Mouse (Mus musculus) liver, adult (tissue): ENCODE data around the gene Trp53i13.

Source experiments
- GATA4 ChIP-seq: IDR thresholded peaks from 2 replicates; pipeline ENCODE4 v1.6.1; 2014; ENCODE audit warnings: mild to moderate bottlenecking, low read length; ENCODE audit not compliant: insufficient replicate concordance

Gene Trp53i13

DNA sequence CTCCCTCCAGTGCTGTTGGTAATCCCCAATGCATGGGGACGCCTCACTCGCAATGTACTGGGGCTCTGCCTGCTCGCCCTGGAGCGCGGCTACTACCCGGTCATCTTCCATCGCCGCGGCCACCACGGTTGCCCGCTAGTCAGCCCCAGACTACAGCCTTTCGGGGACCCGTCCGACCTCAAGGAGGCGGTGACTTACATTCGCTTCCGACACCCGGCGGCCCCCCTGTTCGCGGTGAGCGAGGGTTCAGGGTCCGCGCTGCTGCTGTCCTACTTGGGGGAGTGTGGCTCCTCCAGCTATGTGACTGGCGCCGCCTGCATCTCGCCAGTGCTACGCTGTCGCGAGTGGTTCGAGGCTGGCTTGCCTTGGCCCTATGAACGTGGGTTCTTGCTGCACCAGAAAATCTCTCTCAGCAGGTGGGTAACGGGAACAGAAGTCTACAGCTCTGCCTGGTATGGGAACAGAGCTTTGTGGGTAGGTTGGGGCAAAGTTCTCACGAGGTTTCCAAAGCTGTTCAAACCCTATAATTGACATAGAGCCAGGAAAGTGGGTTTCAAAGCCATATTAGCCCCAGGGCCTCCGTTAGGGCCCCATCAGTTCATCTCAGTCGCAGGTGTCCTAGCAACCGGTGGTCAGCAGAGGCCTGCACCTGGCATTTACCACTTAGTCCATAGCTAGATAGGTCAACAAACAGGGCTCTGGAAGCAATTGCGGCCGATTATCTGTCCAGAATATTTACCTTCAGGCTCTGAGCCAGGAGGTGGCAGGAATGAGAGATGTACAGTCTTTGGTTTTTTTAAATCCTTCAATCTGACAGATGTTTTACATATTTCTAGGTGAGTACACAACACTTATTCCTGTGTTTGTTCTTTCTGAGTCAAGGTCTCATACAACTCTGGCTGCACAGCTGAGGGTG is at the start of gene Trp53i13:
Trp53i13 (minus strand) TSS at position 344 of the 916 bp plus-strand sequence.
- TF ChIP-seq GATA4: no peak

DNA sequence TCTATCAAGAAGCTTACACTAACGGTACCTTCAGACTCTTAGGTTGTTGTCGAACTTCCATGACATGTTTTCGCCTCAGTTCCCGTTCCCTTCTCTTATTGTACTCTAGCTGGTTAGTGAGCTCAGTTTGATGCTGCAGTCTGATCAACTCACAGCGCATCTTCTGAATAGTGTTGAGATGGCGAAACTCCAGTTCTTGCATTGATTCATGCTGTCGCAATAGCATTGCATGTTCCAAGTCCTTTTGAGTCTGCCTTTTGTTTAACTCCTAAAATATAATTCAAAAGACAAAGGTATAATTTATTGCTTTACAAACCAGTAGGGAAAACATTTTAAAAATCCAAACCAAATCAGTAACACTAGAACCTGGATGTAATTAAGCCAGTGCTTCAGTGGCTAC is 29.5 kb upstream of the Trp53i13 start:
- no peak for TF ChIP-seq GATA4

DNA sequence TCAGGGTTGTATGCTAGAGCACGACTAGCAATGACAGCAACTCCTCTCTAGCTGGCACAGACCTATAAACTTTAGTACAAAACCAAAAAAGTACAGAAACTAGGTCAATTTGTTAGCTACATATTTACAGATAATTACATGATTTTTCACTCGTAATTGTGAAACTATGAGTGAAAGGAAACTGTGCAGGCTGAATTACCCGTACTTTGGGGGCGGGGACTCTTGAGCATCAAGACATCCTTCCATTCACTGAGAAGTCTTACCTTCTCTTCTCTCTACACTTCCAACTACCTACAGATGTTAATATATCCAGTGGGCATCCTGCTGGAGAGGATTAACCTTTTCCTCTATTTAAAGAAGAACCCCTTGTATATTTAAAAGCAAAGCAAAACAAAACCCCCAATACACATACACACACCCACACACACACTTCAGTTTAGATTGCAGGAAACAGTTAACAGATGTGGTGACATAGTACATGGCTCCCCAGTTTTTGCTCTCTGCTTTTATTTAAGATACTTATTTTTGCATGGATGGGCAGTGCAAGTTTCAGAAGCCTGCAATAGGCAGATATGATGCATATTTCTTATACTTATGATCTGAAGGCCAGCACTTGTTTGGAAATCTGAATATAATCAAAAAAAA is 16.5 kb upstream of the Trp53i13 start:
- TF ChIP-seq GATA4: no peak

DNA sequence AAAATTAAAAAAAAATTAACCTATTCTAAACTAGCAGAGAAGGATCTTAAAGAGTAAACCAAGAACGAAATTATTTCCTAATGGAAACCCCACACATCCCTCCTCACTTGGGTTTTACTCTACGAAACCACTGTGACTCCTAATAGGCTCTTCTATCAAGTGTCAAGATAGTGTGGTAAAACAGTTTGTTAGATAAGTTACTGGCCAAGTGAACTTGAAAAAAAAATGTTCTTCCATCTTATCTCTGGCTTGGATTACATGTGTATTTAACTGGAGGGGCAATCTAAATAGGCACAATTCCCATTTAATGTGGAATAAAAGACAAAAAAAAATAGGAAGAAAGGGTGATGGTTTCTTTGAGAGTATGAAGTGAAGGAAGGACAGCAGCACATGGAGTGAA is 15.1 kb upstream of the Trp53i13 start:
- TF ChIP-seq GATA4: no peak

DNA sequence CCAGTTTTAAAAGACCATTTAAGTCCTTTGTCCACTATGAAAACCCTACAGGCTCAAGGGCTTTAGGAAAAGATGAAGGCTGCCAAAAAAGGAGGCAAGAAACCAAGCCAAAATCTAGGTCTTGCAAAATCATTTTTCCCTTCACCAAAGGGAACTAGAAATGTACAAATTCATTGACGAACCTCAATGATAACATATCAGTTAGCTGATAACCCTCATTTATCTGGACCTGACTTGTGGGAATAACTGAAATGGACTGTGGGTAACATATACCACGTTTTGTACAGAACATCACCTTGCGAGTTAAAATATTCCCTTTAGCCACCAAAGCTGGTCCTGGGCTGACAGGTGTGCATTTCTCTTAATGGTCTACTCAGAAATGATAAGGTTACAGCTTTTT is 13.9 kb upstream of the Trp53i13 start:
- TF ChIP-seq GATA4: no peak

DNA sequence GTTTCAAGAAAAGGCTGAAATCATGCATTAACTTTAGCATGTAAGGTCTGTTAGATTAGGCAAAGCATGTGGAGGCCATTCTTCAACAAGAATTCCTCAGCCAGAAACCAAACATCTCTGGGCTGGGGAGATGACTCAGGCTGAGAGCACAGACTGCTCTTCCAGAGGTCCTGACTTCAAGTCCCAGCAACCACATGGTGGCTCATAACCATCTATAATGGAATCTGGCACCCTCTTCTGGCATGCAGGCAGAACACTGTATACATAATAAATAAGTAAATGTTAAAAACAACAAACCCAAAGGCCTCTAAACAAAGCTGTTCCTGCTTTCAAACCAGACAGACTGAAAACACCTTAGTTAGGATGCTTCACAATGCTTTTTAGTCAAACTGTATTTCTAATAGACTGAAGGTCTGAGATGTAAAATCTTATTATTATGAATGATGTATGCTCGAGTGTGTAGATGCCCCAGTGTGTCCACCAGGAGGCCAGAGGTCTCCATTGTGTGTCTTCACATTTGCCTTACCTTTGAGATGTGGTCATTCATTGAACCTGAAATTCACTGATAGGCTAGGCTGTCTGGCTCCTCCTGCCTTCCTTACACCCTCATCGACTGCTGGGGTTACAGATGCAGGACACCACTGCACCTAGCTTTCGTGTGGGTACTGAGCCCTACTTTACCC is 10.2 kb upstream of the Trp53i13 start:
- TF ChIP-seq GATA4: no peak

DNA sequence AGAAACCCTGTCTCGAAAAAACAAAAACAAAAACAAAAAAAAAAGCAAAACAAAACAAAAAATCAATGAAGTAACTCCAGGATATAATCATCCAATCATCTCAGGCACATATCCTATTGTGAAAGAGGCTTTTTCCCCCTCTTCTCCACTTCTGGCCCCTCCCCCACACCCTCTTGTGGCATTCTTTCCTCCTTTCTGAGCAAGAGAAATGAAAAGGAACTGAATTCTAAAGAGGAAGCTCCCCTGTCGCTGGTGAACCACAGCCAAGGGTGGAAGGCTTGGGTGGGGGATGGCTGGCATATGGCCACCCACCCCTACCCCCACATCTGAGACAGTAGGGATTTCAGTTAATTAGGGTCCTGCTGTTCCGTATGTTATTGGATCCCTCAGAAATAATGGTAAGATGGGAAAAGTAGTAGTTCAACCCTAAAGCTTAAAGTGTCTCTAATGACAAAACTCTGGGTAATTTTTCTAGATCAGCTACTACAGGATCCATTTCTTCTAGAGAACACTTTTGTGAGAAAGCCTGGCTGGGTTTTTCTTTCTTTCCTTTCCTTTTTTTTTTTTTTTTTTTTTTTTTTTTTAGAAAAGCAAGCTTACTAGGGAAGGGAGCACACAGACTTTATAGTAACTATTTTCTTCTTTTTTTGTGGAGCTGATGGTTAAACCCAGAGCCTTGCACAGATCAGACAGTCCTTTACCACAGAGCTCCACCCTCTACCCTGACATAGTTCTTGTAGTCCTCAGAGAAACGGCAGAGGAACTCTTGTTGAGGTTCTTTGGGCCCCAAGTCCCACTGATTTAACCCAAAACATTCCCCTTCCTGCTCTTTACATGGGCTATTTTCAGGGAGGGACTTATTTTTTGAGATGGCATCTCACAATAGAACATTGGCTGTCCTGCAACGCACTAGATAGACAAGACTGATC is 5.1 kb upstream of the Trp53i13 start:
- no peak for TF ChIP-seq GATA4

DNA sequence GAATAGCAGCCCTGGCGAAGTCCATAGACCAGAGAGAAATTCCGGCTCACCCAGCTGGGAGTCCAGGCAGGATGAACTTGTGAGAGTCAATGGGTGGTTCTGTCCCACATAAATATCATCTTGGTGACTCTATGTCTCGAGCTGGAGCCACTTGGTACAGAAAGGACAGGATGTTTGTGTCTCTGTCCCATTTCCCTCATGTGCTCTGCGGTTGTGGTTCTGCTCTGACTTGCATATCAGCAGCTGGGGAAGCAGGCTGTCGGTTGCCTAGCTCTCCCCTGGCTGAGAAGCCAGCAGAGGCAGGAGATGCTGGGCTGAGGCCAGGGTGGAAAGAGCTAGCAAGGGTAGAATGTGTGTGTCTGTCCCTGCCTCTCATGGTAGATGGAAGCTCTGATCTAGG is 3.3 kb upstream of the Trp53i13 start, which contains the start of gene Gm10392:
Gm10392 (minus strand) TSS at position 156 of the 400 bp plus-strand sequence.
- no peak for TF ChIP-seq GATA4

DNA sequence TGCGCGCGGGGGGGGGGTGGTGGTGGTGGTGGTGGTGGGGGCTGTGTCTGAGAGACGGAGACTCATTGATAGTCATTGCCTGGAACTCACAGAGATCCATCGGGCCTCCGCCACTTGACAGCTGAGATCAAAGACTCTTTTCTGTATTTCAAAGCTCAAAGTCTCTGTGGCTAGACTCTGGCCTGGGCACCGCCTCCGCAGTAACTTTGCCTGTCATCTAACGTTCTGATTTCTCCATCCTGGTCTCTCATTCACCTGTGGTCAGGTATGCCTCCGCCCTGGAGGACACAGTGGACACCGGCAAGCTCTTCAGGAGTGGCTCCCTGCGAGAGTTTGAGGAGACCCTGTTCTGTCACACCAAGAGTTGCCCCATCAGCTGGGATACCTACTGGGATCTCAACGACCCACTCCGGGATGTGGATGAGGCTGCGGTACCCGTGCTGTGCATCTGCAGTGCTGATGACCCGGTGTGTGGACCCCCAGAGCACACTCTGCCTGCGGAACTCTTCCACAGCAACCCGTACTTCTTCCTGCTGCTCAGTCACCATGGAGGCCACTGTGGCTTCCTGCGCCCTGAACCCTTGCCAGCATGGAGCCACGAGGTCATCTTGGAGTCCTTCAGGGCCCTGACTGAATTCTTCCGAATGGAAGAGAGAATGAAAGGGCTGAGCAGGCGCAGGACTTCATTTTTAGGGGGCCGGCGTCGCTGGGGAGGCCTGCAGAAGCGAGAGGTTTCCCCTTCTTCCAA is 2.4 kb upstream of the Trp53i13 start:
- no peak for TF ChIP-seq GATA4

DNA sequence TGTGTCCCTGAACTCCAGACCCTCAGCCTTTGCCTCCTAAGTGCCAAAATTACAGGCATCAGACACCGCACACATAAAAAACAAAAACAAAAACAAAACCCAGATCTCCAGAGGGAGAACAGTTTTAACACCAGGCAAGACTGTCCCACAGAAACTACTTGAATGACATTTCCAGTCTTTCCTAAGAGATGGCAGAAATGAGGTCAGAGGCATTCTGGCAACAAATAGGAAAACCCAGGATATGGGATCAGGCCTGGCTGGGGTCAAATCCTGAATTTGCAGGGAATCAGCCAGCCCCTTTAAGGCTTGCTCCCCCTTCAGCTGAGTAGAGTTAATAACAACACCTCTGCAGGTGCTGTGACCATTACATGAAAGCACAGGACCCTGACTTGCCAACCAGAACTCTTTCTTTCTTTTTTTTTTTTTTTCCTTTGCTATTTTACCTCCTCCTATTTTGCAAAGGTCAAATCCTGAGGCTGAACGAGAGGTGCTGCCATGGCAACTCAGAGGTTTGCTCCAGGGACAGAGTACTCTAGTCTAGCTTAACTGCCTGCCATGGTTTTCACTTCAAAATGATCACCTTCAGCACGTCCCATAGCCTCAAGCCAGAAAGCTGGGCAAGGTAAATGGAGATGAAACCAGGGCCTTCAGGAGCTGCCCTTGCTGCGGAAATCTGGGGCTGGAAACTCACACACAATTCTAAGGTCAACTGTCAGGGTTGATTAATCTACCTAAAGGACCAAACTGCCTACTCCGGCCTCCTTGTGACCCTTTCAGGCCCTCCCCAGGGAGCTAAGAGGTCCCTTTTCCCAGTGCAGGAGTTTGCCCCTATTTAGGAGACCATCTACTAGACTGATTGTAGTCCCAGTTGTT is 1.0 kb upstream of the Trp53i13 start:
- no peak for TF ChIP-seq GATA4

DNA sequence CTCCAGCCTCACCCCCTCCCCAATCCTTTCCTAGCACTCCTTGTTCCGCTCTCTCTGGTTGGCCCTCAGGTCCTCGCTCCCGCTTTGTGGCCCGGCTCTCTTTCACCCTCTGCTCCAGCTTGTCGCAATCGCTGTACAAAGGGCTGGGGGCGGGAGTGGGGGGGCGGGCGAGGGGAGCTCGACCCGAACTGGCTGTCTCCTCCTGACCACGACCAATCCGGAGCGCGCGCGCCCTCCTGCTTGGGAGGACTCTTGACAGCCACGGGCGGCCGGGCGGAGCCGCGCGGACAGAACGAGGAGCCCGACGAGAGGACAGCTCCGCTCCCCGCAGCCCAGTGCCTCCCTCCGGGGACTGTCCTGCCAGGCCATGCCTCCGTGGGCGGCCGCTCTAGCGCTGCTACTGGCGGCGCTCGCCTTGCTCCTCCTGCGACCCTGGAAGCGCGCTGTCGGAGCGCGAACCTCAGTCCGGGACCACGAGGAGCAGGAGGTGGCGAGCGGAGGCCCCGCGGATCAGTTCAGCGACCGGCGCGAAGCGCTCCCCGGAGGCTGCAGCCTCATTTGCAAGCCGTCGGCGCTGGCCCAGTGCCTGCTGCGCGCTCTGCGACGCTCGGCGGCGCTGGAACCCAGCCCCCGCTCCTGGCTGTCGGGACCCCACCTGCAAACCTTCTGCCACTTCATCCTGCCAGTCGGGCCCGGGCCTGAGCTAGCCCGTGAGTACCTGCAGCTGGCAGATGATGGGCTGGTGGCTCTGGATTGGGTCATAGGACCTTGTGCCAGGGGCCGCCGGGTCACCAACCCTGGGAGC is 746 bp downstream of the Trp53i13 start, which contains the start of gene Abhd15:
Abhd15 (plus strand) TSS at position 290 of the 805 bp plus-strand sequence.
- no peak for TF ChIP-seq GATA4

DNA sequence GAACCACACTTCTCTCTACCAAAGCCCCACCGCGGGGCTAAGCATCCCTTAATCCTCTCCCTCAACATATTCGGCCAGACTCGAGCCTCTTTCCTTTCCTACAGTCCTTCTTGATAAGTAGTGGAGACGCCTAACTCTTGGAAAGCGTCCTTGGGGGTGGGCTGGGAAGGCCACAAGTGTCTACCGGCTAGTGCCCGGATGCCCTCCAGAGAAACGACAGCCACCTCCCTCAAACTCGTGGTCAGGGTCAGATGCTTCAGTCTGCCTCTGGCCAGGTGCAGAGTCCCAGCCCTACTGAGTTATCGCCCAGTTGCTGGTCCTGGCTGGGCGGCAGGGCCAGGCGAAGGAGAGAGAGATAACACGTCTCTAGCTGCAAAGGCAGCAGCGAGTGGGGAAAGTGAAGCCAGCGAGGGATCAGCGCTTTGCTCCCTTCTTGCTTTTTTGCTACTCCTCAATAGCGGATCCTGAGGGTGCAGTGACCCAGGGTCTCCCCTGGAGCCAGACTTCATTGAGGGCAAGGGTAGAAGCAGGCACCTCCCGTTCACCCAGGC is 1.4 kb downstream of the Trp53i13 start:
- no peak for TF ChIP-seq GATA4
